8 mouse cellular contexts compared by ENCODE assay signal in the genomic region with DNA sequence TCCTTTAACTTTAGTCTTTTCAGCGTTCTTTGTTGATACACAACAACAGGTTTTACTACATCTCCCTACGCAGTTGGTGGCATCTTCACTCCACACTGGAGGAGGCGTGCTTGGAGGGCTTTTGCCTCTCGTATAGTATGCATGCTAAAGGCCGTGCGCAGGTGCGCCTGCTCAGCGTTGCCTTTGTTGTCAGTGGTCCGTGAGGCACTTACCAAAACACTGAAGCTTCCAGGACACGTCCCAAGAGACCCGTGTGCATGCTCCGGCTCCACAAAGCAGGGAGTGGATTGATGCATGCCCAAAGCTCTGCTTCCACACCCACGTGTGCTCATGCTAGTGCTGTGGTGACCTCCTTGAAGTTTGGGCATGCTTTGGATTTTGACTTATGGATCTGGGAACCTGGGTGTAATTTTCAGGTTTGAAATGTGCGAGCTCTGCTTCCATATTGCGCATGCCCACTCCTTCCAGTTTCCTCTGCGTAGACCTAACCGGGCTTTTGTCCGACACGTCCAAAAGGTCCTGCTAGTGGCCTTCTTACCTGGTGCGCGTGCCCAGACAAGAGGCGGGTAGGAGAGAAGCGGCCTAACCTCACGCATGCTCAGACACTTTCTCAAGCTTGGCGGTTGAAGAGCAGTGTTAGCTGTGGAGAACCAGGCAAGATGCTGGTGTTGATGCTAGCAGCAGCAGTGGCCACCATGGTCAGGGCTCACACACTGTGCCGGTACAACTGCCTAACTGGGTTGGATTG. TPM values are rescaled to one million over a fixed set of nuclear protein-coding genes. Genes with fewer than 3 reads are reported as not detected.
DNase-seq lines count a peak whose midpoint lies in the region; ATAC-seq and TF ChIP-seq lines count a peak whose summit lies in the region.

TSS of gene Catsperd (plus strand) at position 614 of the 748 bp plus-strand sequence.

- no peaks in the 10 kb centered on the region for H3K36me3 ChIP-seq in forebrain, embryonic 11.5 days (ENCODE audit: control insufficient read depth, insufficient read depth, low read length)
- no peaks in the 10 kb centered on the region for H3K36me3 ChIP-seq in midbrain, embryonic 11.5 days (ENCODE audit: control insufficient read depth, insufficient read depth, low read length)

- H3K9me3 ChIP-seq in forebrain, embryonic 11.5 days (ENCODE audit: control insufficient read depth, low read length), result no peaks in the 10 kb centered on the region
- H3K9me3 ChIP-seq in midbrain, embryonic 11.5 days (ENCODE audit: control insufficient read depth, low read length), result no peaks in the 10 kb centered on the region

- peak within 1 kb of the TSS; percentile 79 for H3K9ac ChIP-seq in forebrain, embryonic 11.5 days (ENCODE audit: low read length)
- peak within 1 kb of the TSS; percentile 21 for H3K9ac ChIP-seq in midbrain, embryonic 11.5 days (ENCODE audit: low read length)

- H3K27me3 ChIP-seq in forebrain, embryonic 11.5 days (ENCODE audit: control insufficient read depth, insufficient read depth, low read length), result no peaks in the 10 kb centered on the region; the same call in 1 of the 2 replicates
- H3K27me3 ChIP-seq in midbrain, embryonic 11.5 days (ENCODE audit: control insufficient read depth, insufficient read depth, low read length), result no peaks in the 10 kb centered on the region

- 8% methylated on average over 26 of the region's 26 CpGs for WGBS in forebrain, embryonic 11.5 days
- WGBS in midbrain, embryonic 11.5 days, result 11% methylated on average over 26 of the region's 26 CpGs

- DNase-seq in gastrocnemius, adult 2 months, result no peak
- no peak for DNase-seq in gastrocnemius, adult 8-10 months (ENCODE audit: low spot score in 2 of 2)
- peak; percentile 66 for DNase-seq in ES-CJ7 (ENCODE audit: low read depth, low spot score)
- peak; percentile 69 for DNase-seq in forebrain, embryonic 11.5 days (ENCODE audit: low spot score)
- DNase-seq in kidney, postnatal 10 days, result peak; percentile 64
- DNase-seq in midbrain, embryonic 11.5 days (ENCODE audit: low spot score, missing footprints), result peak; percentile 92
- DNase-seq in ovary, postnatal 36 days (ENCODE audit: low spot score), result no peak

- peaks cover 14% of the 10 kb centered on the region for H3K4me1 ChIP-seq in forebrain, embryonic 11.5 days (replicated peaks; ENCODE audit: control insufficient read depth, insufficient read depth, low read length)
- peaks cover 10% of the 10 kb centered on the region for H3K4me1 ChIP-seq in midbrain, embryonic 11.5 days (ENCODE audit: control insufficient read depth, insufficient read depth, low read length)

- H3K4me2 ChIP-seq in forebrain, embryonic 11.5 days (ENCODE audit: low read depth, low read length, severe bottlenecking), result peak within 1 kb of the TSS; percentile 70
- H3K4me2 ChIP-seq in midbrain, embryonic 11.5 days, result peak within 1 kb of the TSS; percentile 59

- ATAC-seq in forebrain, embryonic 11.5 days (replicated peaks; ENCODE audit: low FRiP score), result peak; percentile 43
- peak; percentile 47 for ATAC-seq in midbrain, embryonic 11.5 days (ENCODE audit: low FRiP score)
- ATAC-seq in granulocyte monocyte progenitor cell, adult 5-6 weeks (replicated peaks; ENCODE audit: poor library complexity, severe bottlenecking), result no peak

- peak within 1 kb of the TSS; percentile 91 for H3K27ac ChIP-seq in gastrocnemius, adult 2 months
- H3K27ac ChIP-seq in forebrain, embryonic 11.5 days (ENCODE audit: low read depth, low read length), result no peak within 1 kb of the TSS
- no peak within 1 kb of the TSS for H3K27ac ChIP-seq in midbrain, embryonic 11.5 days (ENCODE audit: low read depth, low read length)

- intact Hi-C loops in gastrocnemius, adult 2 months (cut with DNase I), result loop anchor here (5.0 kb wide), 1 partner anchor 45 kb away; the partner anchor contains the start of gene Ranbp3

- no peak for TF ChIP-seq CTCF in gastrocnemius, adult 2 months (IDR thresholded peaks at IDR 0.05)

- peak within 1 kb of the TSS; percentile 90 for H3K4me3 ChIP-seq in gastrocnemius, adult 2 months
- H3K4me3 ChIP-seq in forebrain, embryonic 11.5 days (ENCODE audit: low read depth, low read length), result peak within 1 kb of the TSS; percentile 95
- peak within 1 kb of the TSS; percentile 87 for H3K4me3 ChIP-seq in midbrain, embryonic 11.5 days (ENCODE audit: low read depth, low read length)

RNA-seq across cellular contexts. Expression of gene Catsperd, which starts in this region (rescaled TPM):
- under 1 TPM in 1 of 2 experiments, not detected in 1; 0.11 TPM for total RNA-seq in gastrocnemius, adult 2 months (2021)
- total RNA-seq in gastrocnemius, adult 8-10 months (2022), result not detected
- polyA plus RNA-seq in forebrain, embryonic 11.5 days (2014; fragmentation: Nextera tagmentation; extraction: Ambion mirVana), result 0.51 TPM in 2 replicates
- polyA plus RNA-seq in midbrain, embryonic 11.5 days (2014; fragmentation: Nextera tagmentation; extraction: Ambion mirVana), result 0.93 and 0.95 TPM in 2 replicates
- total RNA-seq in granulocyte monocyte progenitor cell, adult 5-6 weeks (2014; fragmentation: Nextera tagmentation), result not detected in 2 replicates
- total RNA-seq in granulocyte monocyte progenitor cell, adult 5-6 weeks (2017), result 0.77 TPM in 1 of 2 replicates, not detected in the other

Comparison
In these comparisons a context has a peak if more than half of its experiments do, and no peak if none do; other contexts are left out.
1. Peak in DNase-seq, ATAC-seq, H3K4me3 ChIP-seq, H3K9ac ChIP-seq and H3K4me2 ChIP-seq in forebrain, embryonic 11.5 days; RNA of the gene not detected or under 1 TPM.
2. Peak in DNase-seq, ATAC-seq, H3K4me3 ChIP-seq, H3K9ac ChIP-seq and H3K4me2 ChIP-seq in midbrain, embryonic 11.5 days; RNA of the gene not detected or under 1 TPM.
3. DNase-seq: peak in ES-CJ7 (single experiment) and kidney, postnatal 10 days (single experiment); none in gastrocnemius, adult 2 months (single experiment), gastrocnemius, adult 8-10 months (0 of 2) and ovary, postnatal 36 days (single experiment).
4. Peak in every context shown above with its lines, with median percentiles within 50 percentile points of each other: H3K4me3 ChIP-seq.